Mouse (Mus musculus): ENCODE measurements around the gene Gm47959.

The Gm47959 gene

DNA sequence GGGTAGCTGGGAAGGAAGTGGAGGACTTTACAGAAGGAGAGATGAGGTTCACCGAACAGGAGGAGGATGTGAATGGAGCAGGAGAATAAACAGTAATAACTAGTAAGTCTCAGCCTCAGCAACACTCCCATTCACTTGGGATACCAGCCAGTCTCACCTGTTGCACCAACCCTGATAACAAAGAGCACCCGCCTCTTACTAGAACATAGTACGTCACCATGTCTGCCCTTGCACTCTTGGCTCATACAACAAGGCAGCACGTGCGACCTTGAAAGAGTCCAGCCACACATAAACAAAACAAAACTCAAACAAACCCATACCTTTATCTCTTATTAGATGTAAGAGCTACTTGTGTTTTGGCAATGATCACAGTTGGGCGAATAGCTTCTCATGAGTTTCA, 32.2 kb downstream of the Gm47959 start:
- DNase-seq (ENCODE audit: low spot score in 2 of 2), result no peak

- no peak for DNase-seq (ENCODE audit: low spot score in 2 of 2)
Observed at GRCm38 (mm10) chr1:83034509-83034908, 34.2 kb downstream of the Gm47959 start.

DNA sequence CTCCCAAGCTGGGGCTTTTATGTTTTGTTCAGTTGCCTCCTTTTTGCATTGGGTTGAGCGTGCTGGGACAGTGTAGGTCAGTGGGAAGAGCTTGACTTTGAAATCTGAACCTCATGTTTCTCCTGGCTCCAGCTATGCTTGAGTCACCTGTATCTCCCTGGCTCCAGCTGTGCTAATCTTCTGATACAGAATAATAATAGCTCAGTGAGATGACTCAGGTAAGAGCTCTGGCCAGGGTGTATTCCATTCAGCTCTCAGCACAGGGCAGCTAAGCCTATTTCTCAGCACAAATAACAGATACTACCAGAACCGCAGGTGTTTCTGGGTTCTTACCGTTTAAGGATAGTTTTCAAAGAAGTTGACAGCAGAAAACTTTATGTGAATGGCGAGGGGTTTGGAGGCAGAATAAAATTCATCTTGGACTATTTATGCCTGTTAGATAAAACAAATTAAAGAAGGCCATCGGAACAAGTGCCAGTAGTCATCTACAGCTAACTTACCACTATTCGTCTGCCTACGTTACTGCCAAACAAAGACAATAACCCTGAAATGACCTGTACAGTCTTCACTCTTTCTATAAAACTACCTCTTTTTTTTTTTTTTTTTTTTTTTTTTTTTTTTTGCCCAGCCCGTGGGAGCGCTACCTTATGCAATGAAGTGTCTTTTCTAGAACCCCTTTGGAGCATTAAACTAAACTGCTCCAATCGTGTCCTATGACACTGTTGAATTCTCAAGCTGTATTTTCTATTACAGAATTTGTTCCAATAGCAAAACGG, 36.7 kb downstream of the Gm47959 start:
- no peak for DNase-seq (ENCODE audit: low spot score in 2 of 2)

DNA sequence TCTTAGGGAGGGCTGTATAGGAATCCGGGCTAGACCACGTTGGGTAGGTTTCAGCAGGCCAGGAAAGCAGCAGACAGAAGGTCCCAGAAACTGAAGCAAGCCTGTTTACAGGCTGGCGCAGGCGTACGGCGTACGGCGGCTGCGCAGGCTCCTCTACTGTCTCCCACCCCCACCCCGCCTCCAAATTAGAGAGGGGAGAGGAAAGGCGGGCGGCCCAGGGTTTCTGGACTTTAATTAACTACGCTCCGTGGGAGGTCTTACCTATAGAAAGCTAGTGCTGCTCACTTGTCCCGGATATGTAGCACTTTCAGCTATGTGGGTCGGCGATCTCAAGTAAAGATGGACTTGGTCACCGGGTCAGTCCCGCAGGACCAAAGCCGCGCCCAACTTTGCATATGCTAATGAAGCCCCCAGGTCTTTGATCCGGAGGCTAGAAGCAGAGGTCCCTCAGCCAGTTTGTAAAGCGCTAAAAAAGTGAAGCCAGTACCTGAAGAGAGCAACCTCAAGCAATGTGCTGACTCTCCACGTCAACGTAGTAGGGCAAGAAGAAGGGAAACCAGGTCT, 37.8 kb downstream of the Gm47959 start, which contains the start of gene Slc19a3:
Gene Slc19a3 (minus strand): TSS at position 340 of the 564 bp plus-strand sequence.
- peak; percentile 16 for DNase-seq (ENCODE audit: low spot score in 2 of 2)

DNA sequence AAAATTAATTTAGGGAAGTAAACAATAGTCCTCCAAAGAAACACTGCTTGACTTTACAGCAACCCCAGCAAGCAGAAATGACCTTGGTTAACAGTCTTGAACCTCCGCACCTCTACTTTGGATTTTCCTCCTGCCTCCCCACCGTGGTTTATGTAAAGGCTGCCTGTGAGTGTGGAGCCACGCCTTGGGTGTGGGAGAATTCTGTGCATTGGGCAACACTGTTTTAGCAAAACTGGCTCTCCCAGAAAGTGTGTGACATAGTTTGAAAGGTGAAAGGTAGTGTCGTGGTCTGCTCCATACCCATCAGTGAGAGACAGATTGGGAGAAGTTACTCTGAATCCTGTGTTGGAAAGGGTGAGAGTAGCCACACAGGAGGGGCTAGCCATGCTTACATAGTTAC, 38.7 kb downstream of the Gm47959 start:
- no peak for DNase-seq (ENCODE audit: low spot score in 2 of 2)

GRCm38 (mm10) chr1:83042380-83042779, 42.0 kb downstream of the Gm47959 start, which contains the start of gene Krtap28-10:
TSS of gene Krtap28-10 (minus strand) at chr1:83042480.
- DNase-seq (ENCODE audit: low spot score in 2 of 2), result no peak

GRCm38 (mm10) chr1:83044882-83045427, 44.6 kb downstream of the Gm47959 start, which contains the start of gene Gm47969:
TSS of gene Gm47969 (plus strand) at chr1:83044932.
- no peak for DNase-seq (ENCODE audit: low spot score in 2 of 2)

Measured in right cerebral cortex, postnatal 36 days (tissue).